Mouse (Mus musculus) heart, embryonic 14.5 days (tissue): ENCODE measurements around the gene Gm1110. TPM values are rescaled to one million over a fixed set of nuclear protein-coding genes. Genes with fewer than 3 reads are reported as not detected.

Experiments
- ATAC-seq: fragments of 200-750 bp; cut with Nextera tagmentation; 2 replicates; pipeline ENCODE4 v1.8.0; 2017; ENCODE audit warnings: low read depth, moderate TSS enrichment; ENCODE audit not compliant: insufficient number of reproducible peaks, insufficient read depth, low FRiP score
- H3K27ac ChIP-seq, 2 experiments: fragments of 200-500 bp in 1 of 2; fragments of 300-500 bp in 1 of 2; sonication (generic) in 1 of 2; replicated peaks in 1 of 2; 2 replicates each; pipeline ENCODE4 v1.5.1; 2012 to 2014; ENCODE audit warnings: low read depth in 2 of 2, low read length in 2 of 2, control low read depth in 1 of 2, mild to moderate bottlenecking in 1 of 2, mixed read lengths in 1 of 2; ENCODE audit not compliant: control insufficient read depth in 1 of 2, insufficient read depth in 1 of 2
- H3K27me3 ChIP-seq: fragments of 300-500 bp; sonication (generic); 2 replicates; pipeline ENCODE4 v1.6.1; 2014; ENCODE audit warnings: mild to moderate bottlenecking, low read length, control low read depth; ENCODE audit not compliant: control insufficient read depth, insufficient read depth
- H3K36me3 ChIP-seq: fragments of 300-500 bp; sonication (generic); 2 replicates; pipeline ENCODE4 v1.6.1; 2014; ENCODE audit warnings: mild to moderate bottlenecking, control low read depth, low read length, mixed read lengths; ENCODE audit not compliant: control insufficient read depth, insufficient read depth
- H3K4me1 ChIP-seq, 2 experiments: fragments of 200-500 bp in 1 of 2; fragments of 300-500 bp in 1 of 2; sonication (generic) in 1 of 2; 2 replicates each; pipeline ENCODE4 v1.6.1; 2012 to 2014; ENCODE audit warnings: low read length in 2 of 2, control low read depth in 1 of 2, mixed read lengths in 1 of 2; ENCODE audit not compliant: control insufficient read depth in 2 of 2, insufficient read depth in 2 of 2
- H3K4me2 ChIP-seq: fragments of 300-500 bp; sonication (generic); 2 replicates; pipeline ENCODE4 v1.6.1; 2014; ENCODE audit warnings: mild to moderate bottlenecking, low read length
- H3K4me3 ChIP-seq, 2 experiments: fragments of 200-500 bp in 1 of 2; fragments of 300-500 bp in 1 of 2; sonication (generic) in 1 of 2; 2 replicates each; pipeline ENCODE4 v1.5.1; 2012 to 2014; ENCODE audit warnings: low read length in 2 of 2, mild to moderate bottlenecking in 2 of 2, control low read depth in 1 of 2, low read depth in 1 of 2, moderate library complexity in 1 of 2; ENCODE audit not compliant: control insufficient read depth in 1 of 2, insufficient read depth in 1 of 2
- H3K9ac ChIP-seq: fragments of 300-500 bp; sonication (generic); 2 replicates; pipeline ENCODE4 v1.6.1; 2014; ENCODE audit warnings: mild to moderate bottlenecking, low read length
- H3K9me3 ChIP-seq: fragments of 300-500 bp; sonication (generic); 2 replicates; pipeline ENCODE4 v1.6.1; 2016; ENCODE audit warnings: low read length, control low read depth; ENCODE audit not compliant: control insufficient read depth
- WGBS: fragments of 180-500 bp; shearing (Covaris S2); extraction: QIAGEN DNeasy Blood & Tissue Kit; methylation state at CpG from one replicate; pipeline ENCODE4 v1.1.7; 2014; 5-methylcytosine and 5-hydroxymethylcytosine counted together
- polyA plus RNA-seq: library from polyadenylated mRNA; unstranded; fragments of >200 nt; fragmentation: Nextera tagmentation; extraction: Ambion mirVana; gene quantifications from 2 replicates; pipeline ENCODE4 v1.2.1, GENCODE M21; 2014

Gene Gm1110
- polyA plus RNA-seq, 1 experiment from 2014 or later: not detected

DNA sequence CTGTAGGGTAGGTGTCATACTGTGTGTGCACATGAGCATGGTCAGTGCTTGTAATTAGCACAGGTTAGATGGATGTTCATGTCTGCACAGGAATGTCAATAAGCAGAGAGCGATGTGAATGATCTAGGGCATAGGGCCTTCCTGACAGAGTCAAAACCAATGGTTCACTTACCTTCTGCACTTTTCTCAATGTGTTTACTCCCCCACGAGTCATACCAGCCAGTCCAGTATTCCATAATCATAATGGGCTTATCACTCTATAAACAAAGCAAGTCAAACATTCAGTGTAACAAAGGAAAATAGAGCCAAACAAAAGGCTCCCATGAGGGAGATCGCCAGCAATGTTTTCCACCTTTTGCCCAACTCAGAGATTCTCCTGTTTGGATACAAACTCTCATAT, 91.8 kb downstream of the Gm1110 start:
- no peak overlapping the region for H3K9ac ChIP-seq
- no peaks in the 10 kb centered on the region for H3K27me3 ChIP-seq
- 69% methylated on average over 3 of the region's 3 CpGs for WGBS
- no peaks in the 10 kb centered on the region for H3K9me3 ChIP-seq
- H3K4me1 ChIP-seq: no peaks in the 10 kb centered on the region
- no peak overlapping the region for H3K4me2 ChIP-seq
- no peaks in the 10 kb centered on the region for H3K36me3 ChIP-seq
- H3K4me3 ChIP-seq: no peak overlapping the region
- no peak for ATAC-seq
- no peak overlapping the region for H3K27ac ChIP-seq

Other genes starting within 250 kb of the Gm1110 start
- not detected in 2 replicates for gene B3gat1, start 189.4 kb downstream of the Gm1110 start, polyA plus RNA-seq
- gene Glb1l2, start 116.6 kb downstream of the Gm1110 start, polyA plus RNA-seq: 1.5 and 1.6 TPM in 2 replicates
- gene Glb1l3, start 62.2 kb downstream of the Gm1110 start, polyA plus RNA-seq: not detected in 2 replicates
- 36.4 and 38.2 TPM in 2 replicates for gene Acad8, start 76.5 kb upstream of the Gm1110 start, polyA plus RNA-seq
- gene Thyn1, start 76.6 kb upstream of the Gm1110 start, polyA plus RNA-seq: 97.9 and 103 TPM in 2 replicates
- gene Vps26b, start 107.0 kb upstream of the Gm1110 start, polyA plus RNA-seq: 22.3 and 25.3 TPM in 2 replicates
- 22.2 and 25.1 TPM in 2 replicates for gene Ncapd3, start 107.1 kb upstream of the Gm1110 start, polyA plus RNA-seq
- gene Jam3, start 232.3 kb upstream of the Gm1110 start, polyA plus RNA-seq: 38.8 and 40.9 TPM in 2 replicates